Mouse (Mus musculus) erythroblast, embryonic 14.5 days (primary cell): ENCODE data around the gene Pld5. TPM values are rescaled to one million over a fixed set of nuclear protein-coding genes. Genes with fewer than 3 reads are reported as not detected.

Experiments
- H3K27me3 ChIP-seq: 2 replicates; pipeline ENCODE4 v1.6.1; 2012; ENCODE audit warnings: inconsistent platforms; ENCODE audit not compliant: control insufficient read depth
- H3K36me3 ChIP-seq: 2 replicates; pipeline ENCODE4 v1.6.1; 2012; ENCODE audit warnings: mild to moderate bottlenecking, inconsistent platforms; ENCODE audit not compliant: control insufficient read depth
- H3K4me1 ChIP-seq: 2 replicates; pipeline ENCODE4 v1.6.1; 2012; ENCODE audit warnings: inconsistent platforms; ENCODE audit not compliant: control insufficient read depth
- H3K4me3 ChIP-seq: replicated peaks from 2 replicates; pipeline ENCODE3; 2012; ENCODE audit warnings: moderate library complexity, mild to moderate bottlenecking, inconsistent platforms
- H3K9me3 ChIP-seq: 2 replicates; pipeline ENCODE4 v1.6.1; 2012; ENCODE audit warnings: low read length, inconsistent platforms, mixed read lengths; ENCODE audit not compliant: control insufficient read depth
- GATA1 ChIP-seq: IDR thresholded peaks from 2 replicates; pipeline ENCODE4 v1.6.1; 2012; ENCODE audit warnings: low read length, inconsistent platforms, mixed read lengths
- TAL1 ChIP-seq: IDR thresholded peaks from 3 replicates; pipeline ENCODE4 v1.6.1; 2012; ENCODE audit warnings: low read length, inconsistent platforms, mixed read lengths
- polyA plus RNA-seq: library from polyadenylated mRNA; stranded (reverse); fragments of >175 nt; gene quantifications from 2 replicates; pipeline ENCODE4 v1.2.3, GENCODE M21; 2012

The Pld5 gene
- polyA plus RNA-seq, 1 experiment = not detected

- no peak overlapping the region for H3K4me3 ChIP-seq
- TF ChIP-seq GATA1 (no peak), TAL1 (no peak)
- H3K9me3 ChIP-seq = no peaks in the 10 kb centered on the region
- H3K36me3 ChIP-seq = no peaks in the 10 kb centered on the region
- H3K27me3 ChIP-seq = no peaks in the 10 kb centered on the region
- no peaks in the 10 kb centered on the region for H3K4me1 ChIP-seq
Measured at GRCm38 (mm10) chr1:176075409-176075808, 199.7 kb downstream of the Pld5 start.

DNA sequence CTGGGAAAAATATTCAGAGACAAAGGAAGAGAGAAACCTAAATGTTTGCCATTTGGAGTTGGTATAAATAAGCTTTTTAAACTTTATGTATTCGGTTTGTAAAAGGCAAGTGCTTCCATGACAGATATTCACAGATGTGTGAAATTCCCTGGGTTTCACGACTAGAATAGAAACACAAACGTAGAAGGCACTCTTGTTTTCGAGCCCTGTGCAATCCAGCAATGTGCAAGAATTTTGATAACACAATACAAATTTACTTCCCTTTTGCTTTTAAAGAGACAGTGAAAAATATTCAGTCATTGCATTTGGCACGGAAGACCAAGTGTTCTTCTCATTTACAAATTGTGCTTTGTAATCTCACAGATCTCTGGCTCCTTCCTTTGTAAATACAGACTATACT is 200.6 kb downstream of the Pld5 start:
- Histone ChIP-seq H3K4me3 (no peak overlapping the region), H3K36me3 (no peaks in the 10 kb centered on the region), H3K9me3 (no peaks in the 10 kb centered on the region), H3K27me3 (no peaks in the 10 kb centered on the region), H3K4me1 (no peaks in the 10 kb centered on the region)
- TF ChIP-seq TAL1 = no peak
- TF ChIP-seq GATA1 = no peak

DNA sequence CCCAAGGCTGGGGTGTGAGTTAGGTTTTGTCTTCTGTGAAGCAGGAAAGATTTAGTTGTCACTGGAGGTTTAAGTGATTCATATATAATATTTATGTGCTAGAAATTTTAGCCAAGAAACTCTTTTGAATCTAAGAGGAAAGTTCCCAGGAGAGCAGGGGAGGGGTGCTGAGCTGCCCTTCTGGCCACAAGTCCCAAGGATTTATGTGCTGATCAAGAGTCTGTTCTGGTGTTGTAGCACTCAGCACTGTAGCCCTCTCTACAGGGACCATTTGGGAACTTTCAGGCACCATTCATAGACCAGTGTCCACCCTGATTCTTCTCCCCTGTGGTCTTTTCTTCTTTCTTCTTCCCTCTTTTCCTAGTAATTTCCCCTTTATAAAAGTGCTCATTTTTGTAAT is 209.8 kb downstream of the Pld5 start:
- TF ChIP-seq GATA1 (no peak), TAL1 (no peak)
- no peaks in the 10 kb centered on the region for H3K27me3 ChIP-seq
- H3K4me3 ChIP-seq = no peak overlapping the region
- H3K9me3 ChIP-seq = peaks cover 3% of the 10 kb centered on the region
- H3K36me3 ChIP-seq = no peaks in the 10 kb centered on the region
- H3K4me1 ChIP-seq = no peaks in the 10 kb centered on the region

- H3K36me3 ChIP-seq = no peaks in the 10 kb centered on the region
- H3K4me3 ChIP-seq = no peak overlapping the region
- TF ChIP-seq GATA1 (no peak), TAL1 (no peak)
- no peaks in the 10 kb centered on the region for H3K27me3 ChIP-seq
- H3K9me3 ChIP-seq = peaks cover 3% of the 10 kb centered on the region
- H3K4me1 ChIP-seq = no peaks in the 10 kb centered on the region
Measured at GRCm38 (mm10) chr1:176064471-176064870, 210.6 kb downstream of the Pld5 start.

DNA sequence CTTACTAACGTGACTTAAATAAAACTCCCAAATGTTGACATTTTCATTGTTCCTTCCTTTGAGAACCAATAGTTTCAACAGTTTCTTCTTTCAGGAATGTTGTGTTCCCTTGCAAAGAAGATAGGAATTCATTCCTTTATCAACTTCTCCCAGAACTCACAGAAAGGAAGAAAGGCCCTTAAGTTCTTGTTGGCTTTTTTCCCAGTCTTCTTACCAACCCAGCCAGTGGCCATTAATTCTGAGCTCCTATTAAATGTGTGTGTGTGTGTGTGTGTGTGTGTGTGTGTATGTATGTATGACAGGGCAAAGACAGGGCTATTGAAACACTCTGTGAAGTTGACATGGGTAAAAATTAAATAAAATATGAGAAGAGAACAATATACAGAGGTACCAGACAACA is 221.5 kb downstream of the Pld5 start:
- no peaks in the 10 kb centered on the region for H3K27me3 ChIP-seq
- H3K9me3 ChIP-seq = peaks cover 7% of the 10 kb centered on the region
- TF ChIP-seq GATA1 = no peak
- TF ChIP-seq TAL1 = no peak
- H3K4me1 ChIP-seq = no peaks in the 10 kb centered on the region
- H3K4me3 ChIP-seq = no peak overlapping the region
- H3K36me3 ChIP-seq = no peaks in the 10 kb centered on the region

- H3K9me3 ChIP-seq = peaks cover 5% of the 10 kb centered on the region; the same call in 1 of the 2 replicates
- TF ChIP-seq TAL1 (no peak), GATA1 (no peak)
- H3K27me3 ChIP-seq = no peaks in the 10 kb centered on the region
- H3K36me3 ChIP-seq = no peaks in the 10 kb centered on the region
- no peaks in the 10 kb centered on the region for H3K4me1 ChIP-seq
- no peak overlapping the region for H3K4me3 ChIP-seq
Measured at GRCm38 (mm10) chr1:176046995-176047394, 228.1 kb downstream of the Pld5 start.

GRCm38 (mm10) chr1:176046375-176046774 is 228.7 kb downstream of the Pld5 start:
- Histone ChIP-seq H3K9me3 (peaks cover 5% of the 10 kb centered on the region; the same call in 1 of the 2 replicates), H3K27me3 (no peaks in the 10 kb centered on the region), H3K4me3 (no peak overlapping the region), H3K4me1 (no peaks in the 10 kb centered on the region), H3K36me3 (no peaks in the 10 kb centered on the region)
- TF ChIP-seq GATA1 = no peak
- TF ChIP-seq TAL1 = no peak

- Histone ChIP-seq H3K4me3 (no peak overlapping the region), H3K4me1 (no peaks in the 10 kb centered on the region), H3K36me3 (no peaks in the 10 kb centered on the region), H3K9me3 (0 out of 2 replicates have a peak, but pooled peaks cover 2% of the 10 kb centered on the region), H3K27me3 (no peaks in the 10 kb centered on the region)
- TF ChIP-seq GATA1 = no peak
- TF ChIP-seq TAL1 = no peak
Measured at GRCm38 (mm10) chr1:176043056-176043455, 232.1 kb downstream of the Pld5 start.

DNA sequence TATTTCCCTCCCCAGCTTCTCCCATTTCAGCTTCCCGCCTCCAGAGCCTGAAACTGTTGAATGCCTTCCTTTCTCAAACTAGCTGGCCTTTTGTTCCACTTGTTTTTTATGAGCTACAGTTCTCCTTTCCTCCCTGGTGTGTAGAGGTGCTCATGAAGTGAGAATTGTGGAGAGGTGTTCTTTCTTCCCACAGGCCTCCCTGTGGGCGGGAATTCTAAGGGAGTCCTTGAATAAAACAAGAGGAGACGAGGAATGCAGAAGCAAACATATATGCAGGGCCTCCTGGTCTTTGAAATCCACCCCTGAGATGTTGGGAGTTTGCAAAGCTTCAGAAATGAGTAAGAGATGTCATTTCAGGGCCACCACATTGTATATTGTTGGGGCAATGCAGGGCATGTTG is 235.2 kb downstream of the Pld5 start:
- TF ChIP-seq GATA1 = no peak
- TF ChIP-seq TAL1 = no peak

DNA sequence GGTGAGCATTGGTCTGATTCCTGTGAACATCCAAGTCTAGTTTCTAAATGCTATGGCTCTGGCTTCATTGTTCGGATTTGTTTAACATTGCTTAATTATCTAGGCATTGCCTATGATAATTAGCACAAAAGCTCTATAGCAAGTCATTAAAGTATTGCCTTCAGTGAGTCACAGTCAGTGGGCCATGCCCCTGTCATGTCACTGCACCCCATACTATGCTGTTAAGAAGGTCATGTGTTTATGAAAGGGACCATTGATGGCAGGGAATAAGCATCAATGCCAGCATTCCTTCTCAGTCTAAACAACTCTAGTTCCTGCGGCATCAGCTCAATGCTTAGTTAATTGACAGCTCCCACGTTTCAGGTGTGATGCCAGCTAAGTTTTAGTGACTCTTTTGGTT is 239.1 kb downstream of the Pld5 start:
- Histone ChIP-seq H3K27me3 (no peaks in the 10 kb centered on the region), H3K36me3 (no peaks in the 10 kb centered on the region), H3K4me3 (no peak overlapping the region), H3K4me1 (no peaks in the 10 kb centered on the region), H3K9me3 (no peaks in the 10 kb centered on the region)
- no peak for TF ChIP-seq GATA1
- no peak for TF ChIP-seq TAL1

More for the DNA sequence above, 235.2 kb downstream of the Pld5 start:
- Histone ChIP-seq H3K4me1 (no peaks in the 10 kb centered on the region), H3K9me3 (0 out of 2 replicates have a peak, but pooled peaks cover 2% of the 10 kb centered on the region), H3K27me3 (no peaks in the 10 kb centered on the region), H3K4me3 (no peak overlapping the region), H3K36me3 (no peaks in the 10 kb centered on the region)
